Mouse (Mus musculus) thymus, adult 2 months (tissue): Measurements from ENCODE around the gene Map2k2.
"Not testable (repeated sequence)": the region's sequence is repeated elsewhere in the genome, so short reads cannot be mapped to it uniquely, and the experiment has no call there.

Source experiments
- CTCF ChIP-seq: fragments of 200-500 bp; IDR thresholded peaks from 2 replicates; pipeline ENCODE4 v1.5.1; 2012; ENCODE audit warnings: mild to moderate bottlenecking, control low read depth, low read length, moderate library complexity, borderline replicate concordance; ENCODE audit not compliant: control insufficient read depth, poor library complexity, insufficient read depth; ENCODE audit errors: extremely low read depth
- POLR2A ChIP-seq: fragments of 200-500 bp; IDR thresholded peaks from 2 replicates; pipeline ENCODE4 v1.6.1; 2012; ENCODE audit warnings: mild to moderate bottlenecking, low read length, control low read depth, moderate library complexity; ENCODE audit not compliant: control insufficient read depth, poor library complexity, insufficient read depth; ENCODE audit errors: extremely low read depth

GRCm38 (mm10) chr10:81175345-81175701, 69.6 kb downstream of the Map2k2 start:
- not testable (repeated sequence) for TF ChIP-seq CTCF, POLR2A
